ENCODE assay signal across 8 mouse cellular contexts in genomic region chr7:19561431-19561764, GRCm38 (mm10). TPM values are rescaled to one million over a fixed set of nuclear protein-coding genes. Genes with fewer than 3 reads are reported as not detected.
DNase-seq lines count a peak whose midpoint lies in the region; ATAC-seq lines count a peak whose summit lies in the region.

No protein-coding gene starts in this region.

- peak overlapping the region; percentile 4 to 87; a peak in 3 of 4 replicates for H3K27ac ChIP-seq in heart, embryonic 14.5 days (replicated peaks in 1 of 2; ENCODE audit: control insufficient read depth in 1 of 2, insufficient read depth in 1 of 2, low read depth in 2 of 2, low read length in 2 of 2)
- H3K27ac ChIP-seq in hindbrain, embryonic 16.5 days (ENCODE audit: low read depth, low read length): peak overlapping the region; percentile 94
- H3K27ac ChIP-seq in midbrain, embryonic 12.5 days (replicated peaks): peak overlapping the region; percentile 93; the same call in 1 of the 2 replicates

- H3K4me2 ChIP-seq in heart, embryonic 14.5 days (ENCODE audit: low read length): peak overlapping the region; percentile 95
- H3K4me2 ChIP-seq in hindbrain, embryonic 16.5 days (ENCODE audit: low read length): peak overlapping the region; percentile 73
- H3K4me2 ChIP-seq in midbrain, embryonic 12.5 days (replicated peaks): peak overlapping the region; percentile 99

- peak overlapping the region; percentile 75 to 98 for H3K4me3 ChIP-seq in heart, embryonic 14.5 days (ENCODE audit: control insufficient read depth in 1 of 2, insufficient read depth in 1 of 2, low read depth in 1 of 2, low read length in 2 of 2)
- H3K4me3 ChIP-seq in hindbrain, embryonic 16.5 days (ENCODE audit: low read length): peak overlapping the region; percentile 89
- peak overlapping the region; percentile 94 for H3K4me3 ChIP-seq in midbrain, embryonic 12.5 days

- no peaks in the 10 kb centered on the region for H3K27me3 ChIP-seq in heart, embryonic 14.5 days (ENCODE audit: control insufficient read depth, insufficient read depth, low read length)
- no peaks in the 10 kb centered on the region for H3K27me3 ChIP-seq in hindbrain, embryonic 16.5 days (replicated peaks; ENCODE audit: control insufficient read depth, insufficient read depth, low read length)
- H3K27me3 ChIP-seq in midbrain, embryonic 12.5 days: no peaks in the 10 kb centered on the region

- peaks cover 20 to 56% of the 10 kb centered on the region in 2 experiments for H3K4me1 ChIP-seq in heart, embryonic 14.5 days (ENCODE audit: control insufficient read depth in 2 of 2, insufficient read depth in 2 of 2, low read length in 2 of 2)
- peaks cover 48% of the 10 kb centered on the region for H3K4me1 ChIP-seq in hindbrain, embryonic 16.5 days (ENCODE audit: control insufficient read depth, insufficient read depth, low read depth, low read length)
- H3K4me1 ChIP-seq in midbrain, embryonic 12.5 days: peaks cover 49% of the 10 kb centered on the region

- H3K9ac ChIP-seq in heart, embryonic 14.5 days (ENCODE audit: low read length): peak overlapping the region; percentile 97
- peak overlapping the region; percentile 98 for H3K9ac ChIP-seq in hindbrain, embryonic 16.5 days (ENCODE audit: low read depth, low read length)
- H3K9ac ChIP-seq in midbrain, embryonic 12.5 days (replicated peaks): peak overlapping the region; percentile 95

- 2% methylated on average over 11 of the region's 11 CpGs for WGBS in heart, embryonic 14.5 days
- 2% methylated on average over 11 of the region's 11 CpGs for WGBS in hindbrain, embryonic 16.5 days
- 3% methylated on average over 11 of the region's 11 CpGs for WGBS in midbrain, embryonic 12.5 days

- ATAC-seq in heart, embryonic 14.5 days (ENCODE audit: insufficient number of reproducible peaks, insufficient read depth, low FRiP score, low read depth): no peak
- no peak; the same call in 1 of the 2 replicates for ATAC-seq in hindbrain, embryonic 16.5 days
- no peak for ATAC-seq in midbrain, embryonic 12.5 days (ENCODE audit: low FRiP score, low read depth)

- H3K9me3 ChIP-seq in heart, embryonic 14.5 days (ENCODE audit: control insufficient read depth, low read length): no peaks in the 10 kb centered on the region
- peaks cover 4% of the 10 kb centered on the region; the same call in 1 of the 2 replicates for H3K9me3 ChIP-seq in hindbrain, embryonic 16.5 days (ENCODE audit: control insufficient read depth, low read length)
- no peaks in the 10 kb centered on the region; the same call in 1 of the 2 replicates for H3K9me3 ChIP-seq in midbrain, embryonic 12.5 days

- DNase-seq in heart, postnatal 4 days: no peak
- peak; percentile 22 for DNase-seq in NIH3T3 (ENCODE audit: low read depth)
- no peak for DNase-seq in gastrocnemius, postnatal 10 days
- no peak for DNase-seq in c-Kit-positive CD71-positive TER-119-positive erythroid progenitor cells, embryonic 14.5 days (ENCODE audit: low spot score)
- no peak for DNase-seq in layer of hippocampus, adult 8-10 months (ENCODE audit: low spot score in 2 of 2)

- H3K36me3 ChIP-seq in heart, embryonic 14.5 days (ENCODE audit: control insufficient read depth, insufficient read depth, low read length): peaks cover 27% of the 10 kb centered on the region
- peaks cover 16% of the 10 kb centered on the region for H3K36me3 ChIP-seq in hindbrain, embryonic 16.5 days (ENCODE audit: control insufficient read depth, insufficient read depth, low read length)
- H3K36me3 ChIP-seq in midbrain, embryonic 12.5 days: peaks cover 32% of the 10 kb centered on the region

RNA-seq across cellular contexts. Expression of gene Ppp1r37, which starts 1.5 kb away (rescaled TPM):
- 2.9 and 5.3 TPM in 2 replicates for polyA plus RNA-seq in heart, embryonic 14.5 days (2014; fragmentation: Nextera tagmentation; extraction: Ambion mirVana)
- total RNA-seq in heart, postnatal 4 days (2021): 10 to 100 TPM; 45.4 to 45.6 TPM
- 37.7 and 38.3 TPM in 2 replicates for polyA plus RNA-seq in hindbrain, embryonic 16.5 days (2015; fragmentation: Nextera tagmentation; extraction: Ambion mirVana)
- 37.2 and 38.8 TPM in 2 replicates for polyA plus RNA-seq in midbrain, embryonic 12.5 days (2016; fragmentation: Nextera tagmentation; extraction: Ambion mirVana)
- total RNA-seq in gastrocnemius, postnatal 10 days (2021): 10 to 100 TPM; 38.7 to 41.1 TPM
- total RNA-seq in layer of hippocampus, adult 8-10 months (2022): 100 to 1,000 TPM in 2 of 4 experiments, 10 to 100 TPM in 2; 97.7 to 120 (median 108) TPM

RNA-seq across cellular contexts. Expression of gene Zfp296, which starts 15.7 kb away (rescaled TPM):
- polyA plus RNA-seq in heart, embryonic 14.5 days (2014; fragmentation: Nextera tagmentation; extraction: Ambion mirVana): 0.13 and 0.38 TPM in 2 replicates
- under 1 TPM in 1 of 2 experiments, not detected in 1; 0.17 TPM for total RNA-seq in heart, postnatal 4 days (2021)
- 0.20 and 0.46 TPM in 2 replicates for polyA plus RNA-seq in hindbrain, embryonic 16.5 days (2015; fragmentation: Nextera tagmentation; extraction: Ambion mirVana)
- 0.14 and 0.27 TPM in 2 replicates for polyA plus RNA-seq in midbrain, embryonic 12.5 days (2016; fragmentation: Nextera tagmentation; extraction: Ambion mirVana)
- under 1 TPM; 0.21 to 0.23 TPM for total RNA-seq in gastrocnemius, postnatal 10 days (2021)
- total RNA-seq in layer of hippocampus, adult 8-10 months (2022): 1 to 10 TPM in 2 of 4 experiments, under 1 TPM in 2; 0.90 to 1.3 (median 1.0) TPM

RNA-seq across cellular contexts. Expression of gene Gemin7, which starts 16.0 kb away (rescaled TPM):
- polyA plus RNA-seq in heart, embryonic 14.5 days (2014; fragmentation: Nextera tagmentation; extraction: Ambion mirVana): 140 and 144 TPM in 2 replicates
- total RNA-seq in heart, postnatal 4 days (2021): 10 to 100 TPM; 55.3 to 61.1 TPM
- polyA plus RNA-seq in hindbrain, embryonic 16.5 days (2015; fragmentation: Nextera tagmentation; extraction: Ambion mirVana): 147 and 162 TPM in 2 replicates
- polyA plus RNA-seq in midbrain, embryonic 12.5 days (2016; fragmentation: Nextera tagmentation; extraction: Ambion mirVana): 129 and 132 TPM in 2 replicates
- 10 to 100 TPM; 52.0 to 59.8 TPM for total RNA-seq in gastrocnemius, postnatal 10 days (2021)
- 10 to 100 TPM; 43.4 to 54.4 (median 49.2) TPM for total RNA-seq in layer of hippocampus, adult 8-10 months (2022)

RNA-seq across cellular contexts. Expression of gene Clasrp, which starts 42.9 kb away (rescaled TPM):
- 26.6 and 29.2 TPM in 2 replicates for polyA plus RNA-seq in heart, embryonic 14.5 days (2014; fragmentation: Nextera tagmentation; extraction: Ambion mirVana)
- 10 to 100 TPM; 33.0 to 33.7 TPM for total RNA-seq in heart, postnatal 4 days (2021)
- polyA plus RNA-seq in hindbrain, embryonic 16.5 days (2015; fragmentation: Nextera tagmentation; extraction: Ambion mirVana): 54.1 and 54.4 TPM in 2 replicates
- 71.7 and 74.3 TPM in 2 replicates for polyA plus RNA-seq in midbrain, embryonic 12.5 days (2016; fragmentation: Nextera tagmentation; extraction: Ambion mirVana)
- 10 to 100 TPM; 15.2 to 23.2 TPM for total RNA-seq in gastrocnemius, postnatal 10 days (2021)
- total RNA-seq in layer of hippocampus, adult 8-10 months (2022): 100 to 1,000 TPM in 2 of 4 experiments, 10 to 100 TPM in 2; 96.9 to 109 (median 101) TPM

RNA-seq across cellular contexts. Expression of gene Nkpd1, which starts 43.8 kb away (rescaled TPM):
- polyA plus RNA-seq in heart, embryonic 14.5 days (2014; fragmentation: Nextera tagmentation; extraction: Ambion mirVana): not detected in 2 replicates
- not detected for total RNA-seq in heart, postnatal 4 days (2021)
- polyA plus RNA-seq in hindbrain, embryonic 16.5 days (2015; fragmentation: Nextera tagmentation; extraction: Ambion mirVana): 0.99 and 2.3 TPM in 2 replicates
- 0.06 TPM in 1 of 2 replicates, not detected in the other for polyA plus RNA-seq in midbrain, embryonic 12.5 days (2016; fragmentation: Nextera tagmentation; extraction: Ambion mirVana)
- not detected for total RNA-seq in gastrocnemius, postnatal 10 days (2021)
- under 1 TPM; 0.39 to 0.86 (median 0.77) TPM for total RNA-seq in layer of hippocampus, adult 8-10 months (2022)
